Mouse (Mus musculus) G1E (cell line): ENCODE results near the gene Cadm4. TPM values are rescaled to one million over a fixed set of nuclear protein-coding genes. Genes with fewer than 3 reads are reported as not detected.

Experiments
- ATAC-seq: 2 replicates; pipeline ENCODE4 v1.8.0; 2016; ENCODE audit warnings: mild to moderate bottlenecking; ENCODE audit not compliant: insufficient number of reproducible peaks, poor library complexity, low FRiP score, severe bottlenecking; ENCODE audit errors: extremely low read depth
- DNase-seq: peaks from one replicate; pipeline ENCODE4 v3.0.0; 2012; ENCODE audit warnings: low spot score
- H3K27me3 ChIP-seq: 2 replicates; pipeline ENCODE4 v1.6.1; 2012; ENCODE audit warnings: mild to moderate bottlenecking, low read length, inconsistent platforms; ENCODE audit not compliant: insufficient read depth
- H3K36me3 ChIP-seq: replicated peaks from 2 replicates; pipeline ENCODE3; 2012; ENCODE audit warnings: mild to moderate bottlenecking, inconsistent platforms
- H3K4me1 ChIP-seq: 2 replicates; pipeline ENCODE4 v1.6.1; 2012; ENCODE audit warnings: low read depth, low read length, inconsistent platforms, mixed read lengths; ENCODE audit not compliant: insufficient read depth
- H3K4me3 ChIP-seq: 2 replicates; pipeline ENCODE4 v1.5.1; 2012; ENCODE audit warnings: low read depth, mild to moderate bottlenecking, inconsistent platforms, low read length, moderate library complexity, mixed read lengths
- H3K9me3 ChIP-seq: replicated peaks from 2 replicates; pipeline ENCODE4 v1.6.1; 2012; ENCODE audit warnings: inconsistent platforms
- CTCF ChIP-seq: IDR thresholded peaks from 2 replicates; pipeline ENCODE4 v1.5.1; 2012; ENCODE audit warnings: low read depth, low read length, inconsistent platforms, mixed read lengths
- GATA1 ChIP-seq: IDR thresholded peaks from 2 replicates; pipeline ENCODE4 v1.6.1; 2012; ENCODE audit warnings: borderline replicate concordance, low read length, inconsistent platforms, mixed read lengths
- GATA2 ChIP-seq: IDR thresholded peaks from 2 replicates; pipeline ENCODE4 v1.6.1; 2012; ENCODE audit warnings: low read depth, low read length, inconsistent platforms, borderline replicate concordance
- POLR2AphosphoS5 ChIP-seq: IDR thresholded peaks from 2 replicates; pipeline ENCODE4 v1.6.1; 2012; ENCODE audit warnings: low read depth, low read length, inconsistent platforms; ENCODE audit not compliant: insufficient replicate concordance
- TAL1 ChIP-seq: conservative IDR thresholded peaks from 2 replicates; pipeline ENCODE4 v1.6.1; 2012; ENCODE audit warnings: low read depth, low read length, inconsistent platforms, mixed read lengths
- polyA plus RNA-seq: library from polyadenylated mRNA; stranded (reverse); fragments of >175 nt; gene quantifications from 2 replicates; pipeline ENCODE4 v1.2.3, GENCODE M21; 2012
- total RNA-seq, 2 experiments: library from RNA; stranded (forward) in 1 of 2; stranded (reverse) in 1 of 2; fragments of 200-1000 nt in 1 of 2; fragments of >200 nt in 1 of 2; fragmentation: Nextera tagmentation in 1 of 2; gene quantifications; 2 replicates each; pipeline ENCODE4 v1.2.3; 2014 to 2017

Cadm4 gene
- total and polyA plus RNA-seq, 3 experiments, result 0.16 TPM; not detected in 2

DNA sequence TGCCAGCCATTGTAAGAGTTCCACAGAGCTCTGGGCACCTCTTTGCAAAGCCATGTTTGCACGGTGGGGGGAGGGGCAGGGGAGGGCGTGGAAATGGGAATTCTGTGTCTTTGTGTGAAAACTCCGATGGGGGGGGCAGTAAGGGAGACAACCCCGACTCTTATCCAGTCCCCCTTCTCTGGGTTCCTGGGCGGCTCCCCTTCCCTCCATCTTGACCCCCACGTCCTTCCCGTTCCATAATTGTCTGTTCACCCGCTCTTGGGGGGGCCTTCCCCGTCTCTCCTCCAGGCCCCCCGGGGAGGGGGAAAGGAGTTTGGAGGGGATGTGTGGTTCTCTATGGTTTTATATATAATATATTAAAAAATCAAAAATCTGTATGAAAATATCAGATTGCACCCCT, 22.2 kb downstream of the Cadm4 start:
- peaks cover 47% of the 10 kb centered on the region for H3K4me1 ChIP-seq
- H3K36me3 ChIP-seq, result peaks cover 8% of the 10 kb centered on the region
- H3K27me3 ChIP-seq, result peaks cover 20% of the 10 kb centered on the region
- H3K4me3 ChIP-seq, result no peak overlapping the region
- H3K9me3 ChIP-seq, result peaks cover 4% of the 10 kb centered on the region; the same call in 1 of the 2 replicates
- no peak for DNase-seq
- ATAC-seq, result no peak
- TF ChIP-seq GATA1 (no peak), GATA2 (no peak), POLR2AphosphoS5 (no peak), TAL1 (no peak), CTCF (no peak)

DNA sequence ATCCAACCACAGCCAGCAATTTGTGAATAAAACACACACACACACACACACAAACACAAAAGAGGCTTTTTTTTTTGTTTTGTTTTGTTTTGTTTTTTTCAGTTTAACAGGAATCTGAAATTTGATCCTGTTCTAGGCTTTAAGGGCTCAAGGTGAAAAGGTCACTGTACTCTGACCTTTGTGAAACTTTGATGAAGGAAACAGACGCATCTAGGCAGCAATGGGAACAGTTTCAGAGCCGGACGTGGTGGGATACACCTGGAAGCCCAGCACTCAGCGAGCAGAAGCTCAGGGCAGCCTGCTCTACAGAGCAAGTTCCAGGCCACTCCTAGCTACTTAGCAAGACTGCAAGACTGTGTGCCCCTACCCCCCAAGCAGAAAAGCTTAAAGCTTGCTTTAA, 23.0 kb downstream of the Cadm4 start:
- Histone ChIP-seq H3K27me3 (peaks cover 14% of the 10 kb centered on the region), H3K9me3 (peaks cover 4% of the 10 kb centered on the region; the same call in 1 of the 2 replicates), H3K36me3 (peaks cover 8% of the 10 kb centered on the region), H3K4me3 (no peak overlapping the region), H3K4me1 (peaks cover 47% of the 10 kb centered on the region)
- no peak for TF ChIP-seq POLR2AphosphoS5
- no peak for TF ChIP-seq CTCF
- no peak for TF ChIP-seq GATA1
- no peak for TF ChIP-seq TAL1
- TF ChIP-seq GATA2, result no peak
- ATAC-seq (no peak), DNase-seq (no peak)

DNA sequence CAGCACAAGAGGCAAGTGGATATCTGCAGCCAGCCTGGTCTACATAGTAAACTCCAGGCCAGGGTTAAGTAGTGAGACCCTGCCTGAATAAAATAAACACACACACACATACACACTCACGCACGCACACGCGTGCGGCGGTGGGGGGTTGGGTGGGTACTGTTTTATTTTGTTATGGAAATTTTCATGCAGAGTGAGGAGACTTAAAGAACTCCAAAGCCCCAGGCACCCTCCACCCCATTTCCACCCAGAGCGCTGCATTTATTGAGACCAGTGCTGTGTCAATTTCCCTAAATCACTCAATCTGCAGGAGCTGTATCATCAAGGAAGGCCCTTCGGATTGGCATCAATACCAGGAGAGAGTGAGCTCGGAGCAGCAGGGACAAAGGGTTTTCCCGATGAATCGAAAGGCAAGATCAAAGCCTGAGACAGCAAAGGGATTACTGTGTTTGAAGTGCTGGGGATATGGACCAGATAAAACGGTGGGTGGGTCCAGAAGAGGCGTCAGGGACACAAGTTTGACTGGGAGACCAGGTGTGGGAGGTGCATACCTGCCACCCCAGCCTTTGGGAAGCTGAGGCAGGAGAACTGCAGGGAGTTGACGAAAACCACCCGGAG, 23.7 kb downstream of the Cadm4 start:
- no peak for TF ChIP-seq TAL1
- no peak for TF ChIP-seq GATA1
- TF ChIP-seq CTCF, result no peak
- no peak for TF ChIP-seq GATA2
- no peak for TF ChIP-seq POLR2AphosphoS5
- no peak for ATAC-seq
- peaks cover 9% of the 10 kb centered on the region for H3K36me3 ChIP-seq
- peaks cover 43% of the 10 kb centered on the region for H3K4me1 ChIP-seq
- no peak overlapping the region; the same call in 1 of the 2 replicates for H3K4me3 ChIP-seq
- peaks cover under 1% of the 10 kb centered on the region; the same call in 1 of the 2 replicates for H3K9me3 ChIP-seq
- H3K27me3 ChIP-seq, result peaks cover 8% of the 10 kb centered on the region; the same call in 1 of the 2 replicates
- DNase-seq, result no peak

DNA sequence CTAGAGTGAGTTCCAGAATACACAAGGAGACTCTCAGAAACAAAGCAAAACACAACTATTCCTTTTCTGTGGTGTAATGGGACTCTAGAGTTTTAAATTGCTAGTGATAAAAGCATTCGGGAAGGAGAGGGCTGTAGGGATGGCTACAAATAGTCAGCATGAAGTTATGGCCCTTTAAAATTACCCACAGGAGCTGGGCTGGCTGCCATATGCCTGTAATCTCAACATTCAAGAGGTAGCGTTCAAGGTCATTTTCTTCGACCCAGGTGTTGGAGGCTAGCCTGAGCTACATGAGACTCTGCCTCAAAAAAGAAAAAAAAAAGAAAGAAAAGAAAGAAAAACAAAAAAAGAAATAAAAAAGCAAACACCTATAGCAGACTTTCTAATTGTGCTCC, 24.2 kb downstream of the Cadm4 start:
- H3K36me3 ChIP-seq, result peaks cover 14% of the 10 kb centered on the region
- peaks cover 6% of the 10 kb centered on the region; the same call in 1 of the 2 replicates for H3K27me3 ChIP-seq
- peak overlapping the region; percentile 93; the same call in 1 of the 2 replicates for H3K4me3 ChIP-seq
- DNase-seq (no peak), ATAC-seq (no peak)
- TF ChIP-seq CTCF (no peak), GATA2 (no peak), POLR2AphosphoS5 (no peak), GATA1 (no peak), TAL1 (no peak)
- peaks cover 42% of the 10 kb centered on the region for H3K4me1 ChIP-seq
- no peaks in the 10 kb centered on the region for H3K9me3 ChIP-seq

DNA sequence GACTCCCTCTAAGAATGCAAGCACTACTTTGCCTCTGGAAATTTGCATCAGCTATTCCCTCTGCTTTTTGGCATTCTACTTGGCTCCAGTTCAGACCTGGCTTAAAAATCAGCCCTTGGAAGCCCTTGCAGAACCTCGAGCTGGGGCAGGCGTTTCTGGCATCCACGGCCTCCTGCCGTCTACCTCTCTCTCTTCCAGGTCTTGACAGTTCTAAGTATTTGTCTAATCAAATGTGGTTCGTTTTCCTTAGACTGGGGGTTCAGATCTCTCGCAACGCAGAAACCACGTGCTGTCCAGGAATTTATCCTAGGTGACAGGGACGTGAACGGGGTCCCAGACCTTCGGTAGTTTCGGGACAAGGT, 24.6 kb downstream of the Cadm4 start:
- H3K27me3 ChIP-seq, result peaks cover 6% of the 10 kb centered on the region; the same call in 1 of the 2 replicates
- H3K9me3 ChIP-seq, result no peaks in the 10 kb centered on the region
- ATAC-seq, result no peak
- TF ChIP-seq GATA2, result no peak
- no peak for TF ChIP-seq TAL1
- TF ChIP-seq POLR2AphosphoS5, result no peak
- no peak for TF ChIP-seq GATA1
- TF ChIP-seq CTCF, result no peak
- peaks cover 18% of the 10 kb centered on the region for H3K36me3 ChIP-seq
- DNase-seq, result peak; percentile 16
- H3K4me3 ChIP-seq, result peak overlapping the region; percentile 93
- peaks cover 40% of the 10 kb centered on the region for H3K4me1 ChIP-seq

DNA sequence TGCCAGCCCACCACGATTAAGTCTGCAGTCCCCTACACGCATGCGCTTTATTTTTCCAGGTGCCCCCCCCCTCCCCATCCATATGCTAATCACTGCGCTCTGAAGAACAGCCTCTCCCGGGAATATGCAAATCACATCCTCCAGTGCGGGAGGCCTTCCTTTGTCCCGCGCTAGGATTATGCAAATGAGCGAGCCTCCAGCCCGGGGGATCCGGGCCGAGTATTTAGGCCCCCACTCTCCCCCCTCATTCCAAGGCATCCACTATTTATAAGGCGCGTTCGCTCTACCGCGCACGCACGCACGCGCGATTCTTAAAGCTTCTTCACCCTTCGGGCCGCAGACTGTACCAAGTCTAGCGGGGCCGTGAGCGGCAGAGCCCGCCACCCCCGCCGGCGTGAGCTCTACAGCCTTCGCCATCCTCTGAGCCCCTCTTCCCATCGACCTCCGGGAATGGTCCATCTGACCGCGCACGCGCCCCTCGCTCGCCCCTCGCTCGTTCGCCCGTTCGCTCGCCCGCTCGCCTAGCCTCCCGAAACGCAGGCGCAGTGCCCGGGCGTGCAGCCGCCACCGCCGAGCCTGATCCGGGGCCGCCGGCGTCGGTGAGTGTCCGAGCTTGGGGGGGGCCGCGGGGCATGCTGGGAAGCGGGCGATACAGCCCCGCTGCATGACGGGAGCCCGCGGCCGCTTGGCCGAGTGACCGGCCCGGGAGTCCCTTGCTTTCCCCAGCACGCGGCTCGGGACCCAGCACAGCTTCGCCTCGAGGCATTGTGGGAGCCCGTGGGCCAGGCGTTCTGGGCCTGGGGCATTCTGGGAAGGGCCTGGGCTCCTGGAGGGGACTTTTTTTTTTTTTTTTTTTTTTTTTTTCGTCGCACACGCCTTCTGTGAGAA, 25.3 kb downstream of the Cadm4 start, which contains the start of gene Zfp428:
Gene Zfp428, plus strand, starts transcription at position 169 of the 888 bp plus-strand sequence.
- TF ChIP-seq GATA1 (no peak), TAL1 (no peak), CTCF (no peak), GATA2 (no peak), POLR2AphosphoS5 (no peak)
- Histone ChIP-seq H3K9me3 (no peaks in the 10 kb centered on the region), H3K4me3 (peak within 1 kb of the TSS; percentile 93), H3K4me1 (peaks cover 39% of the 10 kb centered on the region), H3K36me3 (peaks cover 24% of the 10 kb centered on the region), H3K27me3 (peaks cover 6% of the 10 kb centered on the region; the same call in 1 of the 2 replicates)
- DNase-seq (peak; percentile 92), ATAC-seq (peak; percentile 76)
